Mouse (Mus musculus): ENCODE measurements at regions not wholly inside any gene's neighbourhood (a gene's known extent, or its start where the extent isn't known, plus 50 kb on each side); places are given as distances from the start of the nearest gene placed in this dataset.

DNA sequence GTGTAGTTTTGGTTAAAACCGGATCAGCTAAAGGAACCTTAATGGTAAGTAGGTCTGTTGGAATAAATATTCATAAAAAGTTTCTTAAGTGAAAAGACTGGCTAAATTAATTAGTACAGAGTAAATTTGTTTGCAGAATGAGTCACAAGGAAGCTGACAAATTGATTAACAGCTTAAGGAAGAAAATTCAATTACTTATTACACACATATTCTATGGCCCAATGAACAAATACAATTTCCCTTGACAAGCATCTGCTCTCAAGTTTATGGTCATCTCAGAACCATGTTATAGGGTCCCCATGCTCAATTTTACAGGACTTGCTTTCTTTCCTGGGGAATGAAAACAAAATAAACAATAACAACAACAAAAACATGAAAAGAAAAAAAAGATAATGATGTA is 231.4 kb upstream of the Frg1 start:
- in situ Hi-C loops (cut with MboI, MseI) = no loop called here

DNA sequence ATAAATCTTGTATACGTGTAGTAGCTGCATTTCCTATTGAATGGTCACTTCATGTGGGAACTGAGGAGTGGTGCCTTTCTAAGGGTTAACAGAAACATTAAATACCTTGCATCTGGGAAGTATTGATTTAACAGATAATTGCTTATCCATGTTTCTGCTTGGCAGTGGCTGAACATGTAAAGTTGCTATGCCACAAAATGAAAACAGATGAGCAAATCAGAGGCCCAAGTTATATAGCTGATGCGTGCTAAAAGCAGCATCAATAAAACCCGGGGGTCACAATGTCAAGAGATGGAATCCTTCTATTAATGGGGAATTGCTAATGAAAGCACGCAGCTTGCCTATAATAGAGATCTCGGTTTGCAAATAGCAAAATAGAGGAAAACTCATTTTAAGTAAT is 227.8 kb upstream of the Frg1 start:
- in situ Hi-C loops (cut with MboI, MseI) = no loop called here

DNA sequence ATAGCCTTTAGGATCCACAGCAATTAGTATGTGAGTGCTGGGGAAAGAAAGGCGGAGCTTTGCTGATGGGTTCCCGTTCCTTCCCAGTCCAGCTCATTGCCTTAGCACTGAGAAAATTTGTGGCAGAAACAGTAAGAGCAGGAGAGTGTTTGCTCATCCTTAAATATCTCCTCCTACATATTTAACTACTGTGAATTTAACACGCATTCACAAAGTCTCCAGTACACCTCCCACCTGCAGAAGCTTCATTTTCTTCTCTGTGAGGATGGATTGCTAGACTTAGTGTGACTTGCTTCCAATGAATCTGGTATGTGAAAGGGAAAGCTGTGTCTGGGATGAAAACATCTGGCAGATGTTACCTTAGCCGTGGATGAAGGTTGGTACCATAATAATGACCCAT is 207.0 kb upstream of the Frg1 start:
- in situ Hi-C loops (cut with MboI, MseI) = no loop called here

DNA sequence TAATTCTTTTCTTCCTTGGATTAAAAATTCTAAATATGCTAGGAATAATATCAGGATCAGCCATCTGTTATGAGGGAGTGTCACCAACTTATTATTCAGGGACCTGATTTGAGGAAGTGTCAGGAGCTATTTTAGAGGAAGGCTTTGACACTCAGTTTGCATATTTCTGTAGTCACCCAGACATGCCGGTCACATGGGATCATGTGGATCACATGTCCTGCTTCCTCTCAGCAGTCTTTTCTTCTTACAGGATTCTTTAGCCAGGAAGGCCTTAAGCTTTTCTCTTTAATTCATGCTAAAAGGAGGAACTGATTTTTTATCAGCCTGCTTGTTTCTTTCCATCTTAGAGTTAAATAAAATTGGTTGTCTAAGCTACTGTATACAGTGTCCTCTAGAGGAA is 183.4 kb upstream of the Frg1 start:
- in situ Hi-C loops (cut with MboI, MseI) = no loop called here

DNA sequence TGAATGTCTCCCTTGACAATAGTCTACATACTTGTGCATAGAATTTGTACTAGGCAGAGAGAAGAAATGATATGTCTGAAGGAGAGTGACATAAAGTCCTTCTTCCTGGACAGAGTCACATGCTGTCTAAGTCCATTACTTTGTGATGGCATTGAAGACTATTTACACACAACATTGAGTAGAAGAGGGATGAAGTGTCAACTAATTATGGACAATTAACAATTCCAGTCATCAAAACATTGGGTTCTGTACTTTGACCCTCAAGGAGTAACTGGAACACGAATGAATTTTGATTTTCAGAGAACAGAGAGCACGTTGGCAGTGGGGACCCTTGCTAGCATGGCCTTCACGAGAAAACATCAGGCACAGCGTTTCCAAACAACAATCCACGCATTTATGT is 177.6 kb upstream of the Frg1 start:
- in situ Hi-C loops (cut with MboI, MseI) = no loop called here

DNA sequence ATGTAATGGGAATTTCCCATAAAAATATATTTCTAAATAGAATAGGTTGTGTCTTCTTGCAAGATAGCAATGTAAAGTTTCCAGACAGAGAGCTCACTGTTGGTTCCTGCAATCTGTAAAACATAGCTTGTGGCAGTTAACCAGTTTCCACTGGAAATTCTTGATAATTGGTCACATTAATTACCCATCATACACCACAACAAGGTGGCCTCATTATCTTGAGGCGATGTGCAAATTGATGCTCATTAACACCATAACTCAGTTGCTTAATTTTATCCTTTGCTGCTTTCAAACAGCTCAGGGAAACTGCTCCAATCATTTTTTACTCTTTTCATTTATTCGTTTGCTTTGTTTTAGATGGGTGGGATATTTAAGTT is 176.8 kb upstream of the Frg1 start:
- in situ Hi-C loops (cut with MboI, MseI) = no loop called here

DNA sequence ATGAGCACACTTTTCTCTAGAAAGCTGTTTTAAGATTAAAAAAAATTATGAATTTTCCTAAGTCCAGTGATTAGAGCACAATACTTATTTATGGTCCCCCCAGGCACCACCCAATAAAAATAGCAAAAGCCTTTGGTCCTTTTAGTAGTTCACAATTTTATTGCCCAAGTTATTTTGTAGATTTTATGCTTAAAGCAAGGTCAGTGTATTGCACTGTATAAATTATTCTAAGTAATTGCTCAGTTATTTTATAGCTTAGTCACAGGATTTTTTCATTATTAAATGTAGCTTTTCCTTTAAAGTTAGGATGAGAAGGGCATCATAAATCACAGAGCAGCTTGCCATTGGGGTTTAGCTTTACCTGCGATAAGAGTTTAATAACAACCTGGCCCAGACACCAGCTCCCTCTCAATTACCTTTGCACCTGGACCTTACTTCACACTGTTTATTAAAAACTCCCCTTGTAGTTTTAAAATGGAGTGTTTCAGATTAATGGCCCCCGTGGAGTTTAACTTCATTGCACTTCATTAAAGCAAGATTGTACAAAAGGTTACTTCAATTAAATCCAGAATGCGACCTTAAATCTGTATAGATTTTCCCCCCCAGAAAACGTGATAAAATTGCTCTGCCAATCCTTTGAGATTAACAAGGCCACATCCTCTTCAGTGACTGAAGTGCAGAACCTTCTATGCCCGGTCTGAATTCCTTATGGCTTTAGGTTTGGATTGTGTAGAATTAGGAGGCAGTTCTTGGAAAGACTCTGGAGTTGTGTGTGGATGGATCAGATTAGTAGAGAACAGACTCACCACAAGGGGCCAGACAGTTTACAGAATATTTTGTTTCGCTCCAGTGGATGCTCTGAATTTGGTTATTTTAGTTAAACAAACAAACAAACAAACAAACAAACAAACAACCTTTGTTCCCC is 176.1 kb upstream of the Frg1 start:
- in situ Hi-C loops (cut with MboI, MseI) = no loop called here

DNA sequence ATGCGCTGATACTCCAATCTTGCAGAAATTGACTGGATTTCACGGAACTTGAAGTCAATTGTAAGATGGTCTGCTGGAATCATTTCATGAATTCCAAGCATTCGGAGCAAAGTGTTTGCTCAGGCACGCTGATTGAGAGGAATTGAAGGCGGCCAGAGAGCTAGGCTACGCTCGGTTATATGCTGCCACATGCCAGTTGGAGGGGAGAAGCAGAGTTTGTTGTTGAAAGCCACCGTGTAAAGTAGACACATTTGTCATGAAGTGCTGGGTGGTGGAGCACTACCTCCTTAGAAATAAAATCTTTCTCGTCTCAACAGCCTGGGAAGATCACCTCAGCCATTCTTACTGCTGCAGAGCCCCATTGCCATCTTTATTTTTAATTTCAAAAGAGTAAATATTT is 175.3 kb upstream of the Frg1 start:
- in situ Hi-C loops (cut with MboI, MseI) = no loop called here

DNA sequence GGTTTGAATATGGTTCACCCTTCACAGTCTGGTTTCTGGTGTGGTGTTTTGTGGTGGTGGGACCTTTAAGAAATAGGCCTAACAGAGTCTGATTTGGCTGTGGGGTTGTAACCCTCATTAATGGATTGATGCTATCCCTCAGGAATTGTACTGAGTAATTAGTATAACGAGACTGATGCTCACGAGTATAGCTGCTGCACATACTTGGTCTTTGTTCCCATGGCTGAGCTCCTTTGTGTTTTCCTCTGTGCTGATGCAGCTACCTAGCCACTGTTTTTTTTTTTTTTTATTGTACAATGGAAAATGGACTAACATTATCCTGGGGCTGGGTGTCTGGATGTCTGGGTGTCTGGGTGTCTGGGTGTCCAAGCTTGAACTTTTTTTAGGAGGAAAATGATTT is 171.3 kb upstream of the Frg1 start:
- in situ Hi-C loops (cut with MboI, MseI) = no loop called here

DNA sequence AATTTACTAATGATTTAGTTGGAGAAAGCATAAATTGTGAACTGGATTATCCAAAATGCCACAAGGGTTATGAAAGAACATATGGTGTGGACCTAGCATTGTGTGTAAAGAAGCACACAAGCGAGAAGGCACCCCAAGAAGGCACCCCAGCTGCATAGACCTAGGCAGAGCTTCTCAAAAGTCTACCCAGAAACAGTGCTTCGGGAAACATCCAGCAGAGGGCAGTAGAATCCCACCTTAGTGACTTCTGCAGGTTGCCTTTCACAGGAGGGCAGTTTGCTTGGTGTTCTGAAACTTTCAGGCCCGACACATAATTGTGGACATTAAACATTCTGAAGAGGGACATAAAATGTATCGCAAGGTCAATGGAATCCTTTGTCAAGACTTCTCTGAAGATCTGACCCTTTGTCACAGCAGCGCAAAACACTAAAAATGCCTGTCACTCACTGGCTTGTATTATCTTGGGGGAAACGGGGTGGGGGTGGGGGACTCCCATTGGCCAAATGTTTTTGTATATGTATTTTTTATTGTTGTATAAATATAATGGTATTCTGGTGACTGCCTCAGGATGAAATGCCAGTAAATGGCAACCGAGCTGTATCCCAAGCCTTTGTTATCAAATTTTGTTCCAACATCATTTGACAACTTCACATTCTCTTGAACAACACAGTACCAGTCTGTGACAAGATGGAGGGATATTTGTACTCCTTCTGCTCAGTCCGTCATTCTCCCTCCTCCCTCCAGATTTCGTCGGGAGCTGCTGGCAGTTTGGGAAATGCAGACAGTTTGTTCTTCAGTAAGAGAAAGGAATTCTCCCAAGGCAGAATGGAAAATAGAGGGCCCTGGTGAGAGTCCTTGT is 156.4 kb upstream of the Frg1 start:
- in situ Hi-C loops (cut with MboI, MseI) = no loop called here

DNA sequence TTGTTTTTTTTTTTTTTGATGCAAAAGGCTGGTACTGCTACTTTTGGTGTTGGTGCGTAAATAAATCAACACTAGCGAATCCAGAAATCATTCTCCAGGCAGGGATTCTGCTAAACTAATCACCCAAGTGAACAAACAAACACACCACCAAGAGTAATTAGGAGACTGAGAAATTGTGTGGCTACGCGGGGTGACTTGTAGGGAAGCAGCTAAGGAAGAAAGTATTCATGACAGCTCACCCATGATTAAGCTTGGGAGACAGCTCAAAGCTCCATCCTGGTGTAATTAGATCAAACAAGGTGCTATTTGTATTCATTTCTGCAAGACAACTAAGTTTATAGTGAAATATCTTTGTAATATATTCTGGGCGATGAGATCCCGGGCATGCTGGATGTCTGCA is 153.7 kb upstream of the Frg1 start:
- in situ Hi-C loops (cut with MboI, MseI) = no loop called here

DNA sequence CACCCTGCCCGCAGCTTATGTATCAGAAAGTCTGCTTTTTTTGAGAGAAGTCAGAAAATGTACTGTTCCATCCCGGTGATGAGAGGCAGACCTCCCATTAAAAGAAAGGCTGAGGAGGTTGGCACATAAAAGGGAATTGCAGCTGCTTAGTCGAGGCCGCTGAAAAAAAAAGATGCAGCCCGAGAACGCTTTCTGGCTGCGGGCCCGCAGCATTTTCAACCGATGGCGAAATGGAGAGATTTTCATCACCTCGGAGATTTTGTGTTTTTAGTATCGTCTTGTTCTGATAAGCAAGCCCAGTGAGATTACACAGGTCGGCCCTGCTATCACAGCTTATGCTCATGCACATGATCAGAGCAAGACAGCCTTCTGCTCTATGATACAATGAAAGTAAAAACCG is 145.1 kb upstream of the Frg1 start:
- in situ Hi-C loops (cut with MboI, MseI) = no loop called here

DNA sequence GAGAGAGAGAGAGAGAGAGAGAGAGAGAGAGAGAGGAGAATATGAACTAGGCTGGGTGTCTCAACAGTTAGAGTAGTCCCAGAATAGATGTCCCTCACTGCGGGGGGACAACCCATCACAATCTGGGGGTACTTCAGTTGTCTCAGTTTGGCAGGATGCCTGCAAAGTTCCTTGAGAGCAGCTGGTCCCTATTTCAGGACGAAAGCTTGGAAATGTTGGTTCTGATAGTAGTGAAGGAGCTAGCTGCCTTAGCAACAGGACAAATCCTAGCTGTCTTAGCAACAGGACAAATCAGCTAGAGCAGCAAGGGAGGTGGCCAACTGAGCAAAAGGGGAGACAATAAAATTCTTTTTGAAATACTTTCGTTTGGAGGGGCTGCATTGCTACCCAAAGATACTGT is 139.9 kb upstream of the Frg1 start:
- in situ Hi-C loops (cut with MboI, MseI) = no loop called here

DNA sequence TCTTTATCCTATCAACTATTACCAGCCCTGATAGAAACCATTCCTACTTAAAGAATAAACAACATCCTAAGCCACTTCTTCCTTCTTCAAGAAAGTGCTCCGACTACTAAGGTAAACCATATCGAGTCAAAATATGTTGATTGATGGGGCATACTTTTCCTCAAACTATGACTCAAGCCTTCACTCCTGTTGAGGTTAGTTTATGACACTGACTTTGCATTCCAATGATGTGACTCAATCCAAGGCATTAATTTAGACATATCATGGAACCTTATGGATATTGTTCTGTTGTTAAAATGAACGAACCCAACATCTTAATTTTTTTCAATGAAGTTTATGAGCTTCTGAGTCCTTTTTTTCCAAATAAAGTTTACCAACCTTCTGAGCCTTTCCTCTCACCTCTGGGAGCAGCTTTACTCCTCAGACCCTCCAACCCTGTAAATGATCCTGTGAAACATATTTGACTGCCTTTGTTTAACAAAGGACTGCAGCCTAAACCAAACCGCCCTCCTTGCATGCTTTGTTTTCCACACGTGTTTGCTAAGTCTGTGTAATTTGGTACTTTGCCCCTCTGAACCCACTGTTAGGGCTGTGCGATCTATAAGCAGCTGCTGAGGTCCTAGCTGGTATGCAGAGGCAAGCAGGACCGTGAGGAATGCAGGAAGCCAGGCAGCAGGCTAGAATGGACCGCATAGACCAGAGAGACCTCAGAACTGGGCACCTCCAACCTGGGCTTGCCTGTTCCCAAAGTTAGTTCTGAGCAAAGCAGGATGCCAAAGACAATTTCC is 136.1 kb upstream of the Frg1 start:
- in situ Hi-C loops (cut with MboI, MseI) = no loop called here

DNA sequence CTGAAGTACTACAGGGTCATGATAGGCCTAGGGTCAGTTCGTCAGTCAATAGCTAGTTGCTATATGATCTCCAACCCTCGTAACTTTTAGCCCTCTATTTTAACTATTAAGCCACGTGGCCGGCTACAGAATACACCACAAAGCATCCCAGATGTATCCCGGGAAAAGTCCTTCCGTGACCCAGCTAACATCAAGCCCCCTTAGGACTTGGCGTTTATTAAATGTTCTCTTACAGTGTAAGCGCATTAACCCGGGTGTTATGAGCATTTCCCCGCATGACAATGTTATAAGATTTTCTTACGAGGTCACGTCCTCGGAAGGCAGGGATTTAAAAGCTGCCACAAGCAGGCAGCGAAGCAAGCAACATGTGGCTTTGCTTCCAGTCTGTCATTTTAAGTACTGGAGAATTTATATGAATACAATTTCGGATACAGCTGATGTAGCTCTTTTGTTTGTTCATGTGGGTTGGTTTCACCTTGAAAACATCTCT is 135.1 kb upstream of the Frg1 start:
- in situ Hi-C loops (cut with MboI, MseI) = no loop called here

DNA sequence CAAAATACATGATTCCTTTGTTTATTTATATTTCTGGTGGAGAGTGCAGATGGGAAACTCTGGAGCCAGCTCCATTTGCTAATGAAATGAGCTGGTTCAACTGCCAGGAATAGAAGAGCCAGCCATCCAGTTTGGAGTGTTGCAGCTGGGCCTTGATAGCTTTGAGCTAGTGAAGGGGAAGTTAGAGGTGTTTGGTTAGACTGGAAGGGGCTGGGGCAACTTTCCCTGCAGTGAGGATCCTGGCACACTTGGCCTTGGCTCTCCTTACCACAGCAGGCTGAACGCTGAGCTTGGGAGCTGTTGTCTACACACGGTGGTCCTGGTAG is 133.2 kb upstream of the Frg1 start:
- in situ Hi-C loops (cut with MboI, MseI) = no loop called here

DNA sequence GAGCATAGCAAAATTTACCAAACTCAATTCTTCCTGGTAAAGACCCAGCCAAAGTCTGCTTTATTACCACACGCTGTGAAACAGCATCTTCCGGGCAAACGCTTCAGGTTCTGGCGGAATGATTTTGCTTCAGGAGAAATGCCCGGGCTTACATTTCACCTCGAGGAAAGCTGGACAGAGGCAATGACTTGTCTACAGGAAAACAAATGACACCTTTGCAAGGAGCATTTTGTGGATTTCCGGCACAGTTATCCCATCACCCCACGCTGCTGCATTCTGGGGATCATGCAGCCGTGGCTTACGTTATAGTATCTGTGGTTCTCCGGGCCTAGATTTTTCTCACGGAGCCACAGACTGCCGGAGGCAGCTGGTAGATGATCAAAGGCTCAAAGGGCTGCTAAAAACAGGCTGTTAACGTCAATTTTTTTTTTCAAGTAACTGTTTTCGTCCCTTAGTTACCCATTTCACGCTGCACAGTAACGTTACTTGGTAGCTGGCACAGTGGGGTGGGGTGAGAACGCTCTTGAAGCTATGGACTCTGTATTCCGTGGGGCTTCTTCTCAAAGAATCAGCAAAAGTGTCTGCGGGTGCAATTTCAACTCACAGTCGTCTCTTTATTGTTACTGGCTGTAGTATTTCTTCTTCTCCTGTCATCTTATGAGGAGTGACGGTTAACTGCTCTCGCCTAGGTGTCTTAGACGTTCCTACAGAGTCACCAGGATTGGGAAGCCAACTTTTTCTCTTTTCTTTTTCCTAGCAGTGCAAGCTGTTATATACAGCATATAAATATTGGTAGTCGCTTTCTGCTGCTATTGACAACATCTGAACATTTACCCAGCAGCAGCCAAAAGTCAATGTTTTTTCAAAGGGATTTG is 132.6 kb upstream of the Frg1 start:
- in situ Hi-C loops (cut with MboI, MseI) = no loop called here

DNA sequence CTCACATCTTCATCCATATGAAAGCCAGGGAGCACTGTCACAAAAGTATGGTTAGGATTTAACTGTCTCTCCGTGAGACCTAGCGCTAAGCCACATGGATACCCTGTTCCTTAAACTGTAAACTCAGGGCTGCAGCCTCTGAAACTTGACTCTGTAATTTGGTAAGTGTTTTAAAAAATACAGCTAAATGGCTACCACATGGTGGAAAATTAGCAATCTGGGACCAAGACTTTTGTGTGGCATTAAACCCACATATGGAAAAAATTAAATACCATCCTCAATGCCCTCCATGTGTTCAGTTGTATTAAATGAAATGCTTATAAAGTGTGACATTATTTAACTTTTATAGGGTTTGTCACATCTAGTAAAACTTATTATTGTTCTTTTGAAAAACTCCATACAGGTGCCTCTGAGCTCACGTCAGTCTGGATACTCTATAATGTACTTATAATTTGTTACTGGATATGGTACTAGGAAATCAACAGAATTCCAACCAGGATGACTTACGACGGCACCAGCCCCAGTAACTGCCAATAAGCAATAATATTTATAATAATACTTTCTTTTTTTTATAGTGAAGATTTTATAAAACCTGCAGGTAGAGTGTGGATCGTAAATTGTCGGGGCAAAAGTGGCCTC is 131.0 kb upstream of the Frg1 start:
- in situ Hi-C loops (cut with MboI, MseI) = no loop called here

DNA sequence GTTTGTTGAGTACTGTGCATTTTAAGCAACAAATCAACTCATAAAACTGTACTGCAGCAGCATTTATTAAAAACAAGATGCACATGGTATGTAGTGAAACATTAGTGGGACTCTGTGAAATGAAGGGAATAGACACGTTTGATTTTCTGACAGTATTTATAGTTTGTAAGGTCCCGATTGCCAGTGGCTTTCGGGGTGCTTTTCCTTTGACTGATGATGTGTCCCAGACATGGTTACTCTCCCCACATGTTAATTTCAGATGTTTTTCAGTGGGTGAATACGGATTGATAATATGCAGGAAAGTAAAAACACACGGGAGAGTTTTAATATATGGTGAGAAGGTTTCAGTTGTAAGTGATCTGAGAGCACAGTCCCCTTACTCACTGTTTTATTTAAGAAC is 115.3 kb upstream of the Frg1 start:
- in situ Hi-C loops (cut with MboI, MseI) = no loop called here

DNA sequence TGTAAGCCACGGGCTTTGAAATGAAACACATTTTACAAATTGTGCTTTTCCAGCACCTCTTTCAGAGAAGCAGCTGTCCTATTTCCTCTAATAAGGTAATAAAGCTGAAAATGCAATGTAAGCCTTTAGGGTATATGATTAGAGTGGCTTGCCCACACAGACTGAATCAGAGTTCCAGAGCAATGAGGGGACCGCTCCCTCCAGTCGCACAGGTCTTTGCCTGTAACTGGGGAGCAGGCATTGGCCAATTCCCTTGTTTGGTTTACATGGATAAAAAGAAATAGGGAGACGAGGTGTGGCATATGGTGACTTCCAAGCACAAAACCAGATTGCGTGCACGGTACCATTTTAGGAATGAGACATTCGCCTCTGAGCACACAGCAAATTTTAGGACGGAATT is 112.7 kb upstream of the Frg1 start:
- in situ Hi-C loops (cut with MboI, MseI) = no loop called here

DNA sequence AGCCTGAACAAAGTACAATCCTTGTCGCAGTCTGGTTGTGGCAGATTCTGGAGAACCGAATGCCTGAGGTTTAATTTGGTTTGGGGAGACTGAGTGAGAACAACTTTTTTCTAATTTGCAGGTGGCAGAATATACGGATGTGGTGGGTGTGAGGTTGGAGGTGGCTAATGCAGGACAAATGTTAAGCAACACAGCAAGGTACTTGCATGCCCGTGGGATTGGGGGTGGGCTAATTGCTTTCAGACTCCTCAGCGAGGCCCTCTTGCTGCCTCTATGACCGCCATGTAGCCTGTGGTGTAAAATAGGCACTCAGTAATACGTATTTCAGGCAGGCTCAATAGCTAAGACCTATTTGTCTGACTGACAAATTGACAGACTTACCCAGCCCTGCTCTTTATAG is 109.4 kb upstream of the Frg1 start:
- in situ Hi-C loops (cut with MboI, MseI) = no loop called here
